Mouse (Mus musculus): ENCODE measurements at regions not wholly inside any gene's neighbourhood (a gene's known extent, or its start where the extent isn't known, plus 50 kb on each side); places are given as distances from the start of the nearest gene placed in this dataset.

GRCm38 (mm10) chr6:66271414-66272206 is 263.6 kb upstream of the Mad2l1 start:
- no peak overlapping the region for H3K27ac ChIP-seq
- H3K36me3 ChIP-seq (ENCODE audit: insufficient read depth, low read length): no peaks in the 10 kb centered on the region
- no peaks in the 10 kb centered on the region for H3K27me3 ChIP-seq (ENCODE audit: insufficient read depth, low read length)
- no peaks in the 10 kb centered on the region for H3K4me1 ChIP-seq (ENCODE audit: insufficient read depth, low read length)
- ATAC-seq: no peak
- no peak overlapping the region for H3K4me3 ChIP-seq (ENCODE audit: low read length)
- no peaks in the 10 kb centered on the region for H3K9me3 ChIP-seq (ENCODE audit: low read length)
- H3K4me2 ChIP-seq (ENCODE audit: low read depth, low read length): no peak overlapping the region
- WGBS: 88% methylated on average over 6 of the region's 6 CpGs
- DNase-seq (ENCODE audit: low spot score): no peak
- TF ChIP-seq CTCF (IDR thresholded peaks at IDR 0.05; ENCODE audit: low read depth): no peak
- H3K9ac ChIP-seq (replicated peaks; ENCODE audit: low read length): no peak overlapping the region

DNA sequence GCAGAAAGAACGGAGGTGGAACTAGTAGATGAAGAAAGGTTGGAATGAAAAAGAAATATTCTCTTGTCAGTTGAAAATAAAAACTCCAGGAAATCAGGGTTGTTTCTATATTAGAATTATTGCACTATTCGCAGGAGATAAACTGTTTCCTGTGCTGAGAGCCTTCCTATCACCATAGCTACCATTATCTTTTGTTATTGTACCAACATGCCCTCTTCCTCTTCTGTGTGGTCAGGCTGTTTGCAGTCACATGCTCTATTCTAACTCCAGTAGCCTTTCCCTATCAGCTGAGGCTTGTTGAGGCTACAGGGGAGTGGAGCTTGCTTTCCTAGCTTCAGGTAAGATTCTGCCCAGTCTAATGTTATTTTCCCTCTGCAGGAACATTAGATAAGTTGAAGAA is 263.0 kb upstream of the Mad2l1 start:
- DNase-seq (ENCODE audit: low spot score) (no peak), ATAC-seq (no peak)
- Histone ChIP-seq H3K4me2 (ENCODE audit: low read depth, low read length) (no peak overlapping the region), H3K4me3 (ENCODE audit: low read length) (no peak overlapping the region), H3K4me1 (ENCODE audit: insufficient read depth, low read length) (no peaks in the 10 kb centered on the region), H3K9ac (replicated peaks; ENCODE audit: low read length) (no peak overlapping the region), H3K9me3 (ENCODE audit: low read length) (no peaks in the 10 kb centered on the region), H3K27me3 (ENCODE audit: insufficient read depth, low read length) (no peaks in the 10 kb centered on the region), H3K27ac (no peak overlapping the region), H3K36me3 (ENCODE audit: insufficient read depth, low read length) (no peaks in the 10 kb centered on the region)
- no peak for TF ChIP-seq CTCF (IDR thresholded peaks at IDR 0.05; ENCODE audit: low read depth)
- 80% methylated on average over 2 of the region's 2 CpGs for WGBS

DNA sequence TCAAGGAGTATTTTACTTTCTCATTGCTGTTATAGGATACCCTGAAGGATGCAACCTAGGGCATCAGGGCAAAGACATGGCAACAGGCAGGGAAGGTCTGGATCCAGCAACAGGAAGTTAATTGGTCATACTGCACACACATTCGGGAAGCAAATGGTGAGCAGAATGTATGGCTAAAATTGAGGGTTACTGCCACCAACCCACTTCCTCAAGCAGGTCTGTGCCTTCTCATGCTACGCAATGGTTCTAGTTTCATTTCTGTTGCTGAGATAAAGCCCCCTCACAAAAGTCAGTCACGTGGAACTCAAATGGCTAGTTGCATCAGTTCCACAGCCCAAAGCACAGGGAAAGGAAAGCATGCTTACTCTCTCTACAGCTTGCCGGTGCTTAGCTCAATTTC is 260.5 kb upstream of the Mad2l1 start:
- no peak overlapping the region for H3K27ac ChIP-seq
- no peaks in the 10 kb centered on the region for H3K27me3 ChIP-seq (ENCODE audit: insufficient read depth, low read length)
- TF ChIP-seq CTCF (IDR thresholded peaks at IDR 0.05; ENCODE audit: low read depth): no peak
- ATAC-seq: no peak
- H3K9me3 ChIP-seq (ENCODE audit: low read length): no peaks in the 10 kb centered on the region; the same call in 1 of the 2 replicates
- DNase-seq (ENCODE audit: low spot score): no peak
- WGBS: 90% methylated on average over 4 of the region's 4 CpGs
- no peak overlapping the region for H3K4me3 ChIP-seq (ENCODE audit: low read length)
- no peak overlapping the region for H3K9ac ChIP-seq (replicated peaks; ENCODE audit: low read length)
- H3K4me2 ChIP-seq (ENCODE audit: low read depth, low read length): no peak overlapping the region
- H3K4me1 ChIP-seq (ENCODE audit: insufficient read depth, low read length): no peaks in the 10 kb centered on the region
- no peaks in the 10 kb centered on the region for H3K36me3 ChIP-seq (ENCODE audit: insufficient read depth, low read length)

- TF ChIP-seq CTCF (IDR thresholded peaks at IDR 0.05; ENCODE audit: low read depth): no peak
- no peak for ATAC-seq
- no peak overlapping the region for H3K4me3 ChIP-seq (ENCODE audit: low read length)
- H3K4me2 ChIP-seq (ENCODE audit: low read depth, low read length): no peak overlapping the region
- no peaks in the 10 kb centered on the region for H3K36me3 ChIP-seq (ENCODE audit: insufficient read depth, low read length)
- no peaks in the 10 kb centered on the region; the same call in 1 of the 2 replicates for H3K9me3 ChIP-seq (ENCODE audit: low read length)
- WGBS: 81% methylated on average over 8 of the region's 8 CpGs
- H3K27me3 ChIP-seq (ENCODE audit: insufficient read depth, low read length): no peaks in the 10 kb centered on the region
- H3K27ac ChIP-seq: no peak overlapping the region
- no peaks in the 10 kb centered on the region for H3K4me1 ChIP-seq (ENCODE audit: insufficient read depth, low read length)
- no peak for DNase-seq (ENCODE audit: low spot score)
- H3K9ac ChIP-seq (replicated peaks; ENCODE audit: low read length): no peak overlapping the region
These were observed 254.5 kb upstream of the Mad2l1 start for GRCm38 (mm10) chr6:66280701-66281100.

- no peak overlapping the region for H3K27ac ChIP-seq
- ATAC-seq (no peak), DNase-seq (ENCODE audit: low spot score) (no peak)
- TF ChIP-seq CTCF (IDR thresholded peaks at IDR 0.05; ENCODE audit: low read depth): no peak
- WGBS: 83% methylated on average over 6 of the region's 6 CpGs
- no peaks in the 10 kb centered on the region for H3K36me3 ChIP-seq (ENCODE audit: insufficient read depth, low read length)
- H3K9me3 ChIP-seq (ENCODE audit: low read length): no peaks in the 10 kb centered on the region; the same call in 1 of the 2 replicates
- no peaks in the 10 kb centered on the region for H3K4me1 ChIP-seq (ENCODE audit: insufficient read depth, low read length)
- H3K4me3 ChIP-seq (ENCODE audit: low read length): no peak overlapping the region
- H3K9ac ChIP-seq (replicated peaks; ENCODE audit: low read length): no peak overlapping the region
- H3K4me2 ChIP-seq (ENCODE audit: low read depth, low read length): no peak overlapping the region
- H3K27me3 ChIP-seq (ENCODE audit: insufficient read depth, low read length): no peaks in the 10 kb centered on the region
These were observed 252.5 kb upstream of the Mad2l1 start for GRCm38 (mm10) chr6:66282566-66283115.

- no peak for ATAC-seq
- TF ChIP-seq CTCF (IDR thresholded peaks at IDR 0.05; ENCODE audit: low read depth): no peak
- Histone ChIP-seq H3K4me3 (ENCODE audit: low read length) (no peak overlapping the region), H3K27ac (no peak overlapping the region), H3K4me1 (ENCODE audit: insufficient read depth, low read length) (no peaks in the 10 kb centered on the region), H3K9ac (replicated peaks; ENCODE audit: low read length) (no peak overlapping the region), H3K27me3 (ENCODE audit: insufficient read depth, low read length) (no peaks in the 10 kb centered on the region), H3K9me3 (ENCODE audit: low read length) (no peaks in the 10 kb centered on the region; the same call in 1 of the 2 replicates), H3K4me2 (ENCODE audit: low read depth, low read length) (no peak overlapping the region), H3K36me3 (ENCODE audit: insufficient read depth, low read length) (no peaks in the 10 kb centered on the region)
- no peak for DNase-seq (ENCODE audit: low spot score)
- WGBS: 92% methylated on average over 4 of the region's 4 CpGs
These were observed 251.7 kb upstream of the Mad2l1 start for GRCm38 (mm10) chr6:66283521-66283920.

DNA sequence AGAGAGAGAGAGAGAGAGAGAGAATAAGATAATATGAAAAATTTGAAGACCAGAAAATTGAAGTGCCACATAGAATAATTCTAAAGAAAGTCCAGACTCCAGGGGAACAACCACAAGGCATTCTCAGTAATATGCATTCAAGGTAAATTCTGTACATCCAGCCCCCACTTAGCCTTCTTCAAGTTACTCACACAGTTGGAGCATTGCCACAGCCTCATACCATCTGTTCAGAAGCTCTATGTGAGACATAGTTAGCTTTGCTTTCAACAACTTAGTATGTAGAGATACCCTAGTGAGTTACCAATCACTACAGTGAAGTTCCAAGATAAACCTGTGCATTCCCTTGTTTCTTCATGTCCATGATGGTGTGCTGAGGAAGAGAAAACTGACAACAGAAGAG is 247.6 kb upstream of the Mad2l1 start:
- Histone ChIP-seq H3K4me2 (ENCODE audit: low read depth, low read length) (no peak overlapping the region), H3K27ac (no peak overlapping the region), H3K9ac (replicated peaks; ENCODE audit: low read length) (no peak overlapping the region), H3K27me3 (ENCODE audit: insufficient read depth, low read length) (no peaks in the 10 kb centered on the region), H3K9me3 (ENCODE audit: low read length) (no peaks in the 10 kb centered on the region), H3K4me3 (ENCODE audit: low read length) (no peak overlapping the region), H3K36me3 (ENCODE audit: insufficient read depth, low read length) (no peaks in the 10 kb centered on the region), H3K4me1 (ENCODE audit: insufficient read depth, low read length) (no peaks in the 10 kb centered on the region)
- ATAC-seq: no peak
- no peak for DNase-seq (ENCODE audit: low spot score)
- no peak for TF ChIP-seq CTCF (IDR thresholded peaks at IDR 0.05; ENCODE audit: low read depth)
